Mouse (Mus musculus) small intestine, adult 2 months (tissue): ENCODE measurements around the gene Atg4b.
"Not testable (repeated sequence)": the region's sequence is repeated elsewhere in the genome, so short reads cannot be mapped to it uniquely, and the experiment has no call there.

Experiments used
- CTCF ChIP-seq: fragments of 200-500 bp; IDR thresholded peaks from 2 replicates; pipeline ENCODE4 v1.5.1; 2012; ENCODE audit warnings: low read depth, mild to moderate bottlenecking, control low read depth, inconsistent platforms, low read length, moderate library complexity, mixed read lengths; ENCODE audit not compliant: insufficient replicate concordance, insufficient read length; ENCODE audit errors: extremely low read depth
- POLR2A ChIP-seq: fragments of 200-500 bp; IDR thresholded peaks from 2 replicates; pipeline ENCODE4 v1.6.1; 2012; ENCODE audit warnings: low read depth, mild to moderate bottlenecking, control low read depth, inconsistent platforms, low read length, moderate library complexity

- TF ChIP-seq CTCF, POLR2A: not testable (repeated sequence)
These were observed 87.3 kb downstream of the Atg4b start for GRCm38 (mm10) chr1:93838569-93838968.
